Mouse (Mus musculus) forebrain, embryonic 16.5 days (tissue): ENCODE data around the gene Cngb1. TPM values are rescaled to one million over a fixed set of nuclear protein-coding genes. Genes with fewer than 3 reads are reported as not detected.

Source experiments
- ATAC-seq: fragments of 200-750 bp; cut with Nextera tagmentation; 2 replicates; pipeline ENCODE4 v1.8.0; 2017; ENCODE audit warnings: mild to moderate bottlenecking, moderate library complexity
- H3K27ac ChIP-seq: fragments of 300-500 bp; sonication (generic); 2 replicates; pipeline ENCODE4 v1.5.1; 2014; ENCODE audit warnings: low read length, control low read depth
- H3K27me3 ChIP-seq: fragments of 300-500 bp; sonication (generic); replicated peaks from 2 replicates; pipeline ENCODE4 v1.6.1; 2014; ENCODE audit warnings: low read length; ENCODE audit not compliant: control insufficient read depth, insufficient read depth
- H3K36me3 ChIP-seq: fragments of 300-500 bp; sonication (generic); 2 replicates; pipeline ENCODE4 v1.6.1; 2014; ENCODE audit not compliant: control insufficient read depth, insufficient read depth
- H3K4me1 ChIP-seq: fragments of 300-500 bp; sonication (generic); replicated peaks from 2 replicates; pipeline ENCODE4 v1.6.1; 2014; ENCODE audit warnings: low read length; ENCODE audit not compliant: control insufficient read depth, insufficient read depth
- H3K4me2 ChIP-seq: fragments of 300-500 bp; sonication (generic); 2 replicates; pipeline ENCODE4 v1.6.1; 2014; ENCODE audit warnings: mild to moderate bottlenecking, low read length, control low read depth
- H3K4me3 ChIP-seq: fragments of 300-500 bp; sonication (generic); replicated peaks from 2 replicates; pipeline ENCODE4 v1.5.1; 2014; ENCODE audit warnings: mild to moderate bottlenecking, low read length, control low read depth
- H3K9ac ChIP-seq: fragments of 300-500 bp; sonication (generic); replicated peaks from 2 replicates; pipeline ENCODE4 v1.6.1; 2014; ENCODE audit warnings: low read depth, low read length, control low read depth
- H3K9me3 ChIP-seq: fragments of 300-500 bp; sonication (generic); 2 replicates; pipeline ENCODE4 v1.6.1; 2016; ENCODE audit warnings: low read length; ENCODE audit not compliant: control insufficient read depth
- WGBS: fragments of 180-500 bp; shearing (Covaris S2); extraction: QIAGEN DNeasy Blood & Tissue Kit; methylation state at CpG from one replicate; pipeline ENCODE4 v1.1.7; 2014; 5-methylcytosine and 5-hydroxymethylcytosine counted together
- polyA plus RNA-seq: library from polyadenylated mRNA; unstranded; fragments of >200 nt; fragmentation: Nextera tagmentation; extraction: Ambion mirVana; gene quantifications from 2 replicates; pipeline ENCODE4 v1.2.1, GENCODE M21; 2015

Cngb1 gene
- polyA plus RNA-seq, 1 experiment from 2014 or later: 0.16 TPM

DNA sequence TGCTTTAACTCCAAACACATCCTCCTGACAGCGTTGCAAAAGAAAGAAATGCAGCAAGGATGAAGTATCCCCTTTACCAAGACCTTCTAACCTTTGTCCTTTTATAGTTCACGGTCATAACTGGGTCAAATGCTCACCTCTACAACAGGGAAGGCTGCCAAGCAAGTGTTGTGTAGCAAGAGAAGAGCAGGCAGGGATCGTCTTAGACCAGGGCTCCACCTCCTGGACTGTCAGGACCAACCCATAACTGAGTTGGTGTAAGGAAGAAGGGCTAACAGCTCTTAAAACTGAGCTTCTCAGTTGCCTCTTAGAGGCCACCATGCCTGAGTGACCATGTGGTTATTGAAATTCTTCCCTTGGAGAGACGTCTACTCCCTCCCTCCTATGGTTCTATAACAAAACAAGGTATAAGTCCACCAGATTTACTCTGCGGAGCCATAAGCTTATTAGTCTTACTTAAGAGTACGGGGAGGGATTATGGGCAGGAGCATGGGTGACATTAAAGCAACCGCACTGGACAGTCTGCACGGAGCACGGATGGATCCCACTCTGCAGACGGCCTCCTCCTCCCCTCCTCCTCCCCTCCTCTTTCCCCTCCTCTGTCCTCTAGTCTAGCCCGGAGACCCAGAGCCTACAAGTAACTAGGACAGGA lies 90.5 kb downstream of the Cngb1 start:
- no peak for ATAC-seq
- WGBS: 69% methylated on average over 11 of the region's 11 CpGs
- Histone ChIP-seq H3K36me3 (no peaks in the 10 kb centered on the region), H3K27ac (no peak overlapping the region), H3K9me3 (no peaks in the 10 kb centered on the region), H3K4me3 (no peak overlapping the region), H3K4me1 (no peaks in the 10 kb centered on the region), H3K27me3 (no peaks in the 10 kb centered on the region), H3K4me2 (no peak overlapping the region), H3K9ac (no peak overlapping the region)

DNA sequence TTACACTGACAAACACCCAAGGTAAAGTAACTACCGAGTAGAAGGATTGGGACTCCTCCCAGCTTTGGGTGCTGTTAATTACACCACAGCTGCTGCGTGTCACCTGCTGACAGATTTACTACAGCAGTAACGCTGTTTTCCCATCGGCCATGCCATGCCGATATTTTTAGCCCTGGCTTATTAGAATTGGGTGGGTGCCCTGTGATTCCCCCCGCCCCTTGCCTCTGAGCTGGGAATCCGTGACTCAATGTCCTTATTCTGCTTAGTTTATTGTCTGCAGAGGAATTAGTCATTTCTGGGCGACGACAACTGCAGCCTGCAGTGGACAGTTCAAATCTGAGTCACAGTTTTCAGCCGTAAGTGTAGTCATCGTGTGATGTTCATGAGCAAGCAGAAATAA lies 96.5 kb downstream of the Cngb1 start:
- Histone ChIP-seq H3K9me3 (no peaks in the 10 kb centered on the region), H3K27ac (no peak overlapping the region), H3K4me3 (no peak overlapping the region), H3K27me3 (no peaks in the 10 kb centered on the region), H3K9ac (no peak overlapping the region), H3K36me3 (no peaks in the 10 kb centered on the region), H3K4me2 (no peak overlapping the region), H3K4me1 (no peaks in the 10 kb centered on the region)
- WGBS: 56% methylated on average over 11 of the region's 11 CpGs
- no peak for ATAC-seq

DNA sequence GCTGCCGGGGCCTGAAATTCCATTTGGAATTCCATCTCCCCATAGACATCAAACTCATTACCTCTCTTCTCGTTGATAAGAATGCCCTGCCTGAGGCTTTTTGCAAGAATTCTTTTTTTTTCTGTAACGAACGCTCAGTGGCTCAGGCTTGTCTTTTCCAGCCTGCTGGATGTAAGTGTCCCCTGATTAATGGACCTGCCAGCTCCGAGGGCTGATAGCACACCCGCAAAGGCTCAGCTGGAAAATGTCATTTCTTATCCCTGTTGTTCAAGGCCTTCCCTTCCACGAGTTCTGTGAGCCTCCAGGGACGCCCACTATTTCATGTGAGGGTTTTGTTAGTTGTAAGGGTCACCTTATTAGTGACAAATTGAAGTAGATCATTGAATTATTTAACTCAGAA lies 100.4 kb downstream of the Cngb1 start:
- H3K4me2 ChIP-seq: no peak overlapping the region
- H3K9me3 ChIP-seq: no peaks in the 10 kb centered on the region
- H3K27me3 ChIP-seq: no peaks in the 10 kb centered on the region
- H3K27ac ChIP-seq: peak overlapping the region; percentile 43
- no peaks in the 10 kb centered on the region for H3K36me3 ChIP-seq
- no peak; the same call in 1 of the 2 replicates for ATAC-seq
- H3K4me1 ChIP-seq: 0 out of 2 replicates have a peak, but pooled peaks cover 2% of the 10 kb centered on the region
- no peak overlapping the region for H3K9ac ChIP-seq
- WGBS: 5% methylated on average over 8 of the region's 8 CpGs
- no peak overlapping the region for H3K4me3 ChIP-seq

DNA sequence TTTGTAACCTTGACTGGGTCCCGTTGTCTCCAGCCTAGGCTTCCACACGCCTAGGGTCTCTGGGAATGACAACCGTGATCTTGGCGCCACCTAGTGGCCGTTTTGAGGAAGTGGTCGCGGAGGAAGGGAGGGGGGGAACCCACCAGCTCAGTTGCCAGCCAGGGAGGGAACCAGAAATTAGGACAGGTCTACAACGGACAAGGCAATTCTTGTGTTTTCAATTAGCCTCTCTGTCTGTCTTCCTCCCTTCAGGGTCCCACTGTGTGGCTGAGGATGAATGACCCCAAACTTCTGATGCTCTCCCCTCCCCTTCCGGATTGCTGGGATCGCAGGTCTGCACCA lies 102.4 kb downstream of the Cngb1 start:
- Histone ChIP-seq H3K27me3 (no peaks in the 10 kb centered on the region), H3K4me1 (0 out of 2 replicates have a peak, but pooled peaks cover 2% of the 10 kb centered on the region), H3K9me3 (no peaks in the 10 kb centered on the region), H3K9ac (no peak overlapping the region), H3K4me2 (no peak overlapping the region), H3K27ac (no peak overlapping the region), H3K36me3 (no peaks in the 10 kb centered on the region), H3K4me3 (no peak overlapping the region)
- WGBS: 19% methylated on average over 10 of the region's 10 CpGs
- peak; percentile 85 for ATAC-seq

DNA sequence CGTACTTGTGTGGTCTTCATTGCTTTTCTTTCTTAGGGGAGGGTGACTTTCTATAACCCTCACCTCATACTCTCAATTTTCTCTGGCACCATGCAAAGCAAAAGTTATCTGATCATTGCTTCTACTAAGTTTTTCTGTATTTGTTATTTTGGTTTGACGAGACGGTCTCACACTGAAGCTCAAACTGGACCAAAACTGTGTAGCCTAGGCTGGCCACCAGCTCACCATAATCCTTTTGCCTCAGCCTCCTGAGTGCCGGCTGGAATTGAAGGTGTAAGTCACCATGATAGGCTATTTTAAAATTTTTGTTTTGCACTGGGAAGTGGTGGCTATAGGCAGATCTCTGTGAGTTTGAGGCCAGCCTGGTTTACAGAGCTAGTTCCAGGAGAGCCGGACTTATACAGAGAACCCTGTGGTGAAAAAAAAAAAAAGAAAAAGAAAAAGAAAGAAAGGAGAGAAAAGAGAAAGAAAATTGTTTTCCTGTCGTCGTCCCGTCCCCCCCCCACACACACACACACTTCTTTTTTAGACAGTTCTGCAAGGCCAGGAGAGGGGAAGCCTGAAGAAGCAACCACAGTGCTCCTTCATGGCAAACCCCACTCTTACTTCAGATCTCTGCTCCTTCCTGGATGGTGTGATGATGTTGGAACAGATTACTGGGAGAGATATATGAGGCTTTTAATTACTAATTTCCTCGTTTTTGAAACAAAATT lies 102.9 kb downstream of the Cngb1 start:
- Histone ChIP-seq H3K27ac (no peak overlapping the region), H3K27me3 (no peaks in the 10 kb centered on the region), H3K36me3 (no peaks in the 10 kb centered on the region), H3K9ac (no peak overlapping the region), H3K9me3 (no peaks in the 10 kb centered on the region), H3K4me2 (no peak overlapping the region), H3K4me1 (0 out of 2 replicates have a peak, but pooled peaks cover 2% of the 10 kb centered on the region), H3K4me3 (no peak overlapping the region)
- peak; percentile 30; the same call in 1 of the 2 replicates for ATAC-seq
- WGBS: 47% methylated on average over 9 of the region's 9 CpGs

DNA sequence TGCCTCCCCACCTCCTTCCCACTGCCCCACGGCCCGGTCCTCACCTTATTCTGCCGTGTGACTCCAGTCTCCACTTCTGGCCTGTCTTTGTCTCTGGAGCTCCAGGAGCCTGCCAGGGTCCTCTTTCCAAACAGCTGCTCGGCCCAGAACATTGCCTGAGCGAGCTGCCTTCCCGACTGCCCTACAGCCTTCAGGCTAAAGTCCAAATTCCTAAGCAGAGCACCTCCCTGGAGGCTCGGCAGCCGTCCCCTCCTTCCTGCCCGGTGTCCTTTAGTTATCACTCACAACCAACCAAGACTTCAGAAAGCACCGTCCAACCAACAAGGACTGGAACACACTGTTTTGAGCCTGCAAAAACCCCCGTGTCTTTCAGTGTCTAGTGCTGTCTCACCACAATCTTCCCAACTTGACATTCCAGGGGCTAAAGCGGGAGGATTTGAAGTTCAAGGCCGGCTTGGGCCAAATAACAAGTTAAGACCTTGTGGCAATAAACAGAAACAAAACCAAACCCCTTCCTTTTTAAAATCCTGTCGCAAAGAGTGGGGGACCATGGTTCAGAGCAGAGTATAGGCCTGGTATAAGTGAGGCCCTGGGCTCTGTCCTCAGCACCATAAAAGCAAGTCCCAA lies 103.6 kb downstream of the Cngb1 start, which contains the start of gene Kifc3:
Kifc3 (minus strand) TSS at position 164 of the 627 bp plus-strand sequence.
- WGBS: 73% methylated on average over 14 of the region's 14 CpGs
- ATAC-seq: no peak

DNA sequence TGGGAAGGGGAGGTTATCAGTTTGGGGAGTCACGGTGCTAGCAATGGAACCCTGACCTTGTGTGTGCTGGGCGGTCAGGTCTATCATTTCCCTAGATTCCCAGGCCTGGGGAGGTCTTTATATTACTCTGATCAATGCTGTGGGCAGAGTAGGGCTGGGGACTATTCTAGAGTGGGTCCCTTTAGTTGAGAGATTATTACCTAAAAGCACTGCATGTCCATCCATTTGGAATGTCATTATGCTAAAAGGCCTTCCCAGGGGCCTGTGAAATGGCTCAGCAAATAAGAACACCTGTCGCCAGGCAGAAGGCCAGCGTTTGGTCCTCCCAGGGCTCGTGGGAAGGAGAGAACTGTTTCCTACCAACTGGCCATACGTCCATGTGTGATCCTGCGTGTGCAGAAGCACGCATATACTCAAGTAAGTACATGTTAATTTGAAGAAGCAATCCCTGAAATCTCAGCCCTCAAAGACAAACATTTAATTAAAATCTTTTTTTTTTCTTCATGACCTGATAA lies 104.3 kb downstream of the Cngb1 start:
- Histone ChIP-seq H3K27ac (no peak overlapping the region), H3K36me3 (no peaks in the 10 kb centered on the region), H3K9ac (no peak overlapping the region), H3K4me1 (0 out of 2 replicates have a peak, but pooled peaks cover 2% of the 10 kb centered on the region), H3K27me3 (no peaks in the 10 kb centered on the region), H3K4me3 (no peak overlapping the region), H3K9me3 (no peaks in the 10 kb centered on the region), H3K4me2 (no peak overlapping the region)
- ATAC-seq: no peak
- 82% methylated on average over 8 of the region's 8 CpGs for WGBS

More for the DNA sequence above, 103.6 kb downstream of the Cngb1 start, which contains the start of gene Kifc3:
- no peaks in the 10 kb centered on the region for H3K9me3 ChIP-seq
- no peak within 1 kb of the TSS for H3K27ac ChIP-seq
- H3K4me1 ChIP-seq: 0 out of 2 replicates have a peak, but pooled peaks cover 2% of the 10 kb centered on the region
- no peaks in the 10 kb centered on the region for H3K36me3 ChIP-seq
- H3K4me3 ChIP-seq: no peak within 1 kb of the TSS
- H3K4me2 ChIP-seq: no peak within 1 kb of the TSS
- no peaks in the 10 kb centered on the region for H3K27me3 ChIP-seq
- H3K9ac ChIP-seq: no peak within 1 kb of the TSS

DNA sequence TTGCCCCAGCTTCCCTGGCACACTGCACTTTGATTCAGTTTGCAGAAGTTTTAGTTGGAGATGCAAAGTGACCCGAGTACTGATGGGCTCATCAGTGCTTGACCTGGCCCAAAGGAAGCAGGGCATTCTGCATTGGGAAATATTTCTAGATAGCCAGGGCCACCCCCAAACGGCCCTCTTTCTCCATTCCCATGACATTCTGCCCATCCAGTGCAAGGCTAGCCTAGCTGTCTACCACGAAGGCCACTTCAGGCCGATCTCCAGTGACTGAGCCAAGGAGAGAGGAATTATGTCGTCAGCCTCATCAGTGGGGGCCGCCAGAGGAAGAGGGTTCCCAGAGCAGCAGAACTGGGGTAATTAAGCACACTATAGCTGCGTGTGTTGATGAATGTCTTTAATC lies 104.9 kb downstream of the Cngb1 start:
- H3K9ac ChIP-seq: no peak overlapping the region
- H3K27ac ChIP-seq: no peak overlapping the region
- H3K9me3 ChIP-seq: no peaks in the 10 kb centered on the region
- no peak overlapping the region for H3K4me2 ChIP-seq
- ATAC-seq: no peak
- H3K36me3 ChIP-seq: no peaks in the 10 kb centered on the region
- H3K4me1 ChIP-seq: 0 out of 2 replicates have a peak, but pooled peaks cover 2% of the 10 kb centered on the region
- whole genome bisulfite sequencing: 47% methylated on average over 7 of the region's 7 CpGs
- H3K27me3 ChIP-seq: no peaks in the 10 kb centered on the region
- H3K4me3 ChIP-seq: no peak overlapping the region

DNA sequence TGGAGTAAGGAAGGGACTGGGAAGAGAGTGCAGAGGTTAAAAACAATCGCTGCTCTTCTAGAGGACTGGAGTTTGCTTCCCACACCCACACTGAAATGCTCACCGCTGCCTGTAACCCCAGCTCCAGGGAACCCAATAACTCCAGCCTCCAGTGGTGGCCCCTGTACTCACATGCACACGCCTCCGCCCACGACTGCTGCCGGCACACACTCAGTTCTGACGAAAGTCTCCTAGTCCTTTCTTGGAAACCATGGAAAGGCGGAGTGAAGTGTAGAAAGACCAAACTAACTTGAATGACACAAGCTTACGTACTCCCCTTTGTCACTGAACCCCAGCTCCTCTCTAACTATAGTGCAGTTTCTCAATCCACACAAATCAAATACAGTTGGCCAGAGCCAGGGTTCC lies 106.4 kb downstream of the Cngb1 start:
- no peak overlapping the region for H3K4me3 ChIP-seq
- ATAC-seq: no peak
- no peaks in the 10 kb centered on the region for H3K36me3 ChIP-seq
- H3K9ac ChIP-seq: no peak overlapping the region
- no peaks in the 10 kb centered on the region for H3K27me3 ChIP-seq
- H3K27ac ChIP-seq: no peak overlapping the region
- 73% methylated on average over 9 of the region's 9 CpGs for WGBS
- no peaks in the 10 kb centered on the region for H3K9me3 ChIP-seq
- H3K4me2 ChIP-seq: no peak overlapping the region
- 0 out of 2 replicates have a peak, but pooled peaks cover 2% of the 10 kb centered on the region for H3K4me1 ChIP-seq
